Mouse (Mus musculus): ENCODE results near the gene Ahrr.

GRCm38 (mm10) chr13:74289646-74290045, 2.5 kb downstream of the Ahrr start:
- TF ChIP-seq CTCF (IDR thresholded peaks at IDR 0.05; ENCODE audit: low read depth), result no peak
- TF ChIP-seq EP300 (IDR thresholded peaks at IDR 0.05; ENCODE audit: low read depth), result no peak

All from heart, postnatal 0 days (tissue).